Comparison of ENCODE assay signal across 7 mouse cellular contexts in the genomic region with DNA sequence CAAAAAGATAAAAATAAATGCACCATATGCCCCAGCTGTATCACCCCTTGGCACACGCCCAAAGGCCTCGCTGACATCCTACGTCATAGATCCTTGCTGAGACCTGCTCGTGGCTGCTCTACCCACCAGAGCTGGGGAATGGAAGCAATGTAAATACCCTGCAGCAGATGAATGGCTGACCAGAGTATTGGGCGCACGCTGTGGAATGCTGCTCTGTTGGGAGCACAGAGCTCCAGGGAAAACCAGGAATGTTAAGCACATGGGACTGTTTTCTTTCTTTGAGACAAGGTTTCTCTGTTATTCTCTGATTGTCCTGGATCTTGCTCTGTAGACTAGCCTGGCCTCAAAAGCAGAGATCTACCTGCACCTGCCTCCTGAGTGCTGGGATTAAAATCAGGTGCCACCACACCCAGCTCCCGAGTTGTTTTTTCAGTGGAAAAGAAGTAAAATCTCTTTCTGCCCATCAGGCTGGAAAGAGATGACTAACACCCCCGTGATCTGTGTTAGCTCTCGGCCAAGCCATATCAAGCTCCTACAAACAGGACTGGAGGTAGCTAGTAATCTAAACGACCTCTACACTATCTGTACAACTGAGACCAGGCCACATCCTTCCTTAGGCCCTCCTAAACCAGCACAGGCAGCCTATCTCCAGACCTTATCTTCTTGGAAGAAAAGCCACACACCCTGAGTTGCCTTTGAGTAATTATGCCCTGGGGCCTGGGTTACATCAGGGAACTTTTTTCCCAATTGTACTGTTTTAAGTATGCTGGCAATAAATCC. TPM values are rescaled to one million over a fixed set of nuclear protein-coding genes. Genes with fewer than 3 reads are reported as not detected.
DNase-seq lines count a peak whose midpoint lies in the region; ATAC-seq and TF ChIP-seq lines count a peak whose summit lies in the region.

No protein-coding gene starts in this region.

- H3K4me1 ChIP-seq in hindbrain, postnatal 0 days (ENCODE audit: insufficient read depth, low read length) = no peaks in the 10 kb centered on the region
- H3K4me1 ChIP-seq in hindbrain, embryonic 12.5 days = no peaks in the 10 kb centered on the region
- H3K4me1 ChIP-seq in G1E (ENCODE audit: insufficient read depth, low read depth, low read length) = peaks cover 34% of the 10 kb centered on the region
- peaks cover 46% of the 10 kb centered on the region for H3K4me1 ChIP-seq in erythroblast, embryonic 14.5 days (ENCODE audit: control insufficient read depth)
- H3K4me1 ChIP-seq in lung, postnatal 0 days (ENCODE audit: insufficient read depth, low read depth, low read length) = no peaks in the 10 kb centered on the region

- H3K4me2 ChIP-seq in hindbrain, postnatal 0 days (ENCODE audit: low read depth, low read length) = no peak overlapping the region
- H3K4me2 ChIP-seq in hindbrain, embryonic 12.5 days (replicated peaks) = no peak overlapping the region
- no peak overlapping the region for H3K4me2 ChIP-seq in lung, postnatal 0 days (replicated peaks; ENCODE audit: low read depth, low read length)

- no peak for TF ChIP-seq EP300 in lung, postnatal 0 days (IDR thresholded peaks at IDR 0.05)

- no peak overlapping the region for H3K4me3 ChIP-seq in hindbrain, postnatal 0 days (ENCODE audit: low read length)
- H3K4me3 ChIP-seq in hindbrain, embryonic 12.5 days = no peak overlapping the region
- peak overlapping the region; percentile 2; the same call in 1 of the 2 replicates for H3K4me3 ChIP-seq in G1E (ENCODE audit: low read depth, low read length)
- peak overlapping the region; percentile 24 for H3K4me3 ChIP-seq in erythroblast, embryonic 14.5 days (replicated peaks)
- H3K4me3 ChIP-seq in lung, postnatal 0 days (ENCODE audit: low read depth, low read length) = no peak overlapping the region

- no peaks in the 10 kb centered on the region for H3K9me3 ChIP-seq in hindbrain, postnatal 0 days (ENCODE audit: low read length)
- H3K9me3 ChIP-seq in hindbrain, embryonic 12.5 days (replicated peaks) = no peaks in the 10 kb centered on the region
- H3K9me3 ChIP-seq in G1E (replicated peaks) = no peaks in the 10 kb centered on the region
- no peaks in the 10 kb centered on the region for H3K9me3 ChIP-seq in erythroblast, embryonic 14.5 days (ENCODE audit: control insufficient read depth, low read length)
- no peaks in the 10 kb centered on the region for H3K9me3 ChIP-seq in lung, postnatal 0 days (ENCODE audit: low read length)

- no peaks in the 10 kb centered on the region for H3K27me3 ChIP-seq in hindbrain, postnatal 0 days (ENCODE audit: insufficient read depth, low read length)
- H3K27me3 ChIP-seq in hindbrain, embryonic 12.5 days = no peaks in the 10 kb centered on the region
- H3K27me3 ChIP-seq in G1E (ENCODE audit: insufficient read depth, low read length) = peaks cover 5% of the 10 kb centered on the region
- no peaks in the 10 kb centered on the region for H3K27me3 ChIP-seq in erythroblast, embryonic 14.5 days (ENCODE audit: control insufficient read depth)
- H3K27me3 ChIP-seq in lung, postnatal 0 days (replicated peaks; ENCODE audit: insufficient read depth, low read length) = no peaks in the 10 kb centered on the region

- 48% methylated on average over 10 of the region's 10 CpGs for WGBS in hindbrain, postnatal 0 days
- 59% methylated on average over 10 of the region's 10 CpGs for WGBS in hindbrain, embryonic 12.5 days
- 26% methylated on average over 10 of the region's 10 CpGs for WGBS in lung, postnatal 0 days

- H3K9ac ChIP-seq in hindbrain, postnatal 0 days (replicated peaks; ENCODE audit: low read length) = no peak overlapping the region
- H3K9ac ChIP-seq in hindbrain, embryonic 12.5 days = no peak overlapping the region
- H3K9ac ChIP-seq in lung, postnatal 0 days (replicated peaks; ENCODE audit: low read depth) = no peak overlapping the region

- peak; percentile 11 for DNase-seq in hindbrain, postnatal 0 days (ENCODE audit: low spot score)
- no peak for DNase-seq in G1E (ENCODE audit: low spot score)
- peak; percentile 38 for DNase-seq in ZHBTc4 (ENCODE audit: low read depth, low spot score)
- peak; percentile 24 for DNase-seq in lung, postnatal 0 days (ENCODE audit: low spot score)
- no peak for DNase-seq in natural killer cell, adult 2 months (ENCODE audit: low spot score in 2 of 2)

- TF ChIP-seq CTCF in hindbrain, postnatal 0 days (IDR thresholded peaks at IDR 0.05; ENCODE audit: low read depth) = no peak
- no peak for TF ChIP-seq CTCF in G1E (IDR thresholded peaks at IDR 0.05; ENCODE audit: low read depth, low read length)
- TF ChIP-seq CTCF in lung, postnatal 0 days (IDR thresholded peaks at IDR 0.05) = no peak

- H3K27ac ChIP-seq in hindbrain, postnatal 0 days = no peak overlapping the region
- H3K27ac ChIP-seq in hindbrain, embryonic 12.5 days = no peak overlapping the region
- peak overlapping the region; percentile 32; the same call in 1 of the 2 replicates for H3K27ac ChIP-seq in lung, postnatal 0 days (ENCODE audit: low read length)

- no peak for ATAC-seq in hindbrain, postnatal 0 days
- no peak for ATAC-seq in hindbrain, embryonic 12.5 days (ENCODE audit: low FRiP score)
- ATAC-seq in G1E (ENCODE audit: extremely low read depth, insufficient number of reproducible peaks, low FRiP score, poor library complexity, severe bottlenecking) = peak; percentile 85
- peak; percentile 77 for ATAC-seq in lung, postnatal 0 days

- H3K36me3 ChIP-seq in hindbrain, postnatal 0 days (ENCODE audit: insufficient read depth, low read length) = peaks cover 17% of the 10 kb centered on the region
- peaks cover 25% of the 10 kb centered on the region for H3K36me3 ChIP-seq in hindbrain, embryonic 12.5 days
- H3K36me3 ChIP-seq in G1E (replicated peaks) = peaks cover 30% of the 10 kb centered on the region
- H3K36me3 ChIP-seq in erythroblast, embryonic 14.5 days (ENCODE audit: control insufficient read depth) = peaks cover 32% of the 10 kb centered on the region
- peaks cover under 1% of the 10 kb centered on the region; the same call in 1 of the 2 replicates for H3K36me3 ChIP-seq in lung, postnatal 0 days (ENCODE audit: insufficient read depth, low read length)

RNA-seq across cellular contexts. Expression of gene Psmd4, which starts 12.3 kb away (rescaled TPM):
- total RNA-seq in hindbrain, postnatal 0 days (2014; rRNA removed) = 208 and 210 TPM in 2 replicates
- 267 and 272 TPM in 2 replicates for polyA plus RNA-seq in hindbrain, postnatal 0 days (2015; fragmentation: Nextera tagmentation; extraction: Ambion mirVana)
- polyA plus RNA-seq in hindbrain, embryonic 12.5 days (2016; fragmentation: Nextera tagmentation; extraction: Ambion mirVana) = 263 and 276 TPM in 2 replicates
- total RNA-seq in G1E (2014; fragmentation: Nextera tagmentation) (92.0 and 92.7 TPM in 2 replicates), G1E (2017) (374 and 411 TPM in 2 replicates)
- 108 and 177 TPM in 2 replicates for polyA plus RNA-seq in G1E (2012)
- polyA plus RNA-seq in erythroblast, embryonic 14.5 days (2012) = 17.0 and 20.7 TPM in 2 replicates
- polyA plus RNA-seq in lung, postnatal 0 days (2015; fragmentation: Nextera tagmentation; extraction: Ambion mirVana) = 170 and 185 TPM in 2 replicates

RNA-seq across cellular contexts. Expression of gene Zfp687, which starts 39.4 kb away (rescaled TPM):
- total RNA-seq in hindbrain, postnatal 0 days (2014; rRNA removed) = 34.1 and 35.4 TPM in 2 replicates
- 17.3 and 18.0 TPM in 2 replicates for polyA plus RNA-seq in hindbrain, postnatal 0 days (2015; fragmentation: Nextera tagmentation; extraction: Ambion mirVana)
- 31.8 and 32.8 TPM in 2 replicates for polyA plus RNA-seq in hindbrain, embryonic 12.5 days (2016; fragmentation: Nextera tagmentation; extraction: Ambion mirVana)
- total RNA-seq in G1E (2014; fragmentation: Nextera tagmentation) (44.7 and 52.9 TPM in 2 replicates), G1E (2017) (22.4 and 27.5 TPM in 2 replicates)
- polyA plus RNA-seq in G1E (2012) = 64.0 and 72.5 TPM in 2 replicates
- 0.61 and 0.79 TPM in 2 replicates for polyA plus RNA-seq in erythroblast, embryonic 14.5 days (2012)
- polyA plus RNA-seq in lung, postnatal 0 days (2015; fragmentation: Nextera tagmentation; extraction: Ambion mirVana) = 9.9 and 10.1 TPM in 2 replicates

RNA-seq across cellular contexts. Expression of gene Pip5k1a, which starts 52.1 kb away (rescaled TPM):
- total RNA-seq in hindbrain, postnatal 0 days (2014; rRNA removed) = 15.5 and 18.5 TPM in 2 replicates
- polyA plus RNA-seq in hindbrain, postnatal 0 days (2015; fragmentation: Nextera tagmentation; extraction: Ambion mirVana) = 12.4 and 14.7 TPM in 2 replicates
- polyA plus RNA-seq in hindbrain, embryonic 12.5 days (2016; fragmentation: Nextera tagmentation; extraction: Ambion mirVana) = 20.4 and 21.5 TPM in 2 replicates
- total RNA-seq in G1E (2014; fragmentation: Nextera tagmentation) (67.5 and 67.6 TPM in 2 replicates), G1E (2017) (39.3 and 40.1 TPM in 2 replicates)
- polyA plus RNA-seq in G1E (2012) = 21.9 and 30.0 TPM in 2 replicates
- 1.5 and 2.3 TPM in 2 replicates for polyA plus RNA-seq in erythroblast, embryonic 14.5 days (2012)
- polyA plus RNA-seq in lung, postnatal 0 days (2015; fragmentation: Nextera tagmentation; extraction: Ambion mirVana) = 18.1 and 18.6 TPM in 2 replicates

RNA-seq across cellular contexts. Expression of gene Vps72, which starts 56.2 kb away (rescaled TPM):
- total RNA-seq in hindbrain, postnatal 0 days (2014; rRNA removed) = 52.7 and 53.6 TPM in 2 replicates
- polyA plus RNA-seq in hindbrain, postnatal 0 days (2015; fragmentation: Nextera tagmentation; extraction: Ambion mirVana) = 121 and 123 TPM in 2 replicates
- polyA plus RNA-seq in hindbrain, embryonic 12.5 days (2016; fragmentation: Nextera tagmentation; extraction: Ambion mirVana) = 218 and 219 TPM in 2 replicates
- 108 and 120 TPM in 2 replicates for total RNA-seq in G1E (2014; fragmentation: Nextera tagmentation)
- 96.2 and 146 TPM in 2 replicates for total RNA-seq in G1E (2017)
- polyA plus RNA-seq in G1E (2012) = 274 and 307 TPM in 2 replicates
- 16.8 and 18.2 TPM in 2 replicates for polyA plus RNA-seq in erythroblast, embryonic 14.5 days (2012)
- 82.9 and 84.0 TPM in 2 replicates for polyA plus RNA-seq in lung, postnatal 0 days (2015; fragmentation: Nextera tagmentation; extraction: Ambion mirVana)

Comparison
In these comparisons a context has a peak if more than half of its experiments do, and no peak if none do; other contexts are left out.
1. ATAC-seq: peak in G1E (single experiment) and lung, postnatal 0 days (single experiment); none in hindbrain, postnatal 0 days (single experiment) and hindbrain, embryonic 12.5 days (single experiment).
2. DNase-seq: peak in hindbrain, postnatal 0 days (single experiment), ZHBTc4 (single experiment) and lung, postnatal 0 days (single experiment); none in G1E (single experiment) and natural killer cell, adult 2 months (0 of 2).
3. H3K4me3 ChIP-seq: peak in G1E (single experiment) and erythroblast, embryonic 14.5 days (single experiment); none in hindbrain, postnatal 0 days (single experiment), hindbrain, embryonic 12.5 days (single experiment) and lung, postnatal 0 days (single experiment).